Mouse (Mus musculus) limb, embryonic 13.5 days (tissue): ENCODE results near the gene Fam107b. TPM values are rescaled to one million over a fixed set of nuclear protein-coding genes. Genes with fewer than 3 reads are reported as not detected.
A peak's percentile ranks its signal among the peaks of the same experiment; 100 is the strongest.

ENCODE experiments used
- ATAC-seq: fragments of 200-750 bp; cut with Nextera tagmentation; 2 replicates; pipeline ENCODE4 v1.8.0; 2017; ENCODE audit warnings: low read depth, moderate number of reproducible peaks, moderate TSS enrichment; ENCODE audit not compliant: low FRiP score
- H3K27ac ChIP-seq: fragments of 300-500 bp; sonication (generic); 2 replicates; pipeline ENCODE4 v1.5.1; 2015; ENCODE audit warnings: inconsistent platforms, mild to moderate bottlenecking, moderate library complexity
- H3K27me3 ChIP-seq: fragments of 300-500 bp; sonication (generic); 2 replicates; pipeline ENCODE4 v1.6.1; 2015; ENCODE audit warnings: mild to moderate bottlenecking, inconsistent platforms
- H3K36me3 ChIP-seq: fragments of 300-500 bp; sonication (generic); 2 replicates; pipeline ENCODE4 v1.6.1; 2015; ENCODE audit warnings: inconsistent platforms, mild to moderate bottlenecking, moderate library complexity
- H3K4me1 ChIP-seq: fragments of 300-500 bp; sonication (generic); 2 replicates; pipeline ENCODE4 v1.6.1; 2015; ENCODE audit warnings: inconsistent platforms
- H3K4me2 ChIP-seq: fragments of 300-500 bp; sonication (generic); replicated peaks from 2 replicates; pipeline ENCODE4 v1.6.1; 2015; ENCODE audit warnings: inconsistent platforms, mild to moderate bottlenecking, moderate library complexity
- H3K4me3 ChIP-seq: fragments of 300-500 bp; sonication (generic); 2 replicates; pipeline ENCODE4 v1.5.1; 2015; ENCODE audit warnings: moderate library complexity, mild to moderate bottlenecking, inconsistent platforms
- H3K9ac ChIP-seq: fragments of 300-500 bp; sonication (generic); 2 replicates; pipeline ENCODE4 v1.6.1; 2015; ENCODE audit warnings: mild to moderate bottlenecking, inconsistent platforms
- H3K9me3 ChIP-seq: fragments of 300-500 bp; sonication (generic); 2 replicates; pipeline ENCODE4 v1.6.1; 2016; ENCODE audit warnings: inconsistent platforms
- WGBS: fragments of 180-500 bp; shearing (Covaris S2); methylation state at CpG from one replicate; pipeline ENCODE4 v1.1.7; 2015; 5-methylcytosine and 5-hydroxymethylcytosine counted together
- polyA plus RNA-seq: library from polyadenylated mRNA; unstranded; fragments of >200 nt; fragmentation: Nextera tagmentation; extraction: Ambion mirVana; gene quantifications from 2 replicates; pipeline ENCODE4 v1.2.1, GENCODE M21; 2015

Gene Fam107b
- polyA plus RNA-seq, 1 experiment from 2014 or later = 34.9 TPM

- Histone ChIP-seq H3K4me2 (no peak overlapping the region), H3K36me3 (no peaks in the 10 kb centered on the region), H3K9ac (no peak overlapping the region), H3K27ac (no peak overlapping the region), H3K4me3 (no peak overlapping the region), H3K9me3 (no peaks in the 10 kb centered on the region), H3K27me3 (no peaks in the 10 kb centered on the region), H3K4me1 (peaks cover 29% of the 10 kb centered on the region)
- WGBS = 89% methylated on average over 5 of the region's 5 CpGs
- no peak for ATAC-seq
Measured at GRCm38 (mm10) chr2:3755936-3756335, 185.6 kb downstream of the Fam107b start.

- peaks cover 24% of the 10 kb centered on the region for H3K4me1 ChIP-seq
- WGBS = 94% methylated on average over 6 of the region's 6 CpGs
- no peak for ATAC-seq
- no peak overlapping the region for H3K27ac ChIP-seq
- H3K9ac ChIP-seq = no peak overlapping the region
- no peaks in the 10 kb centered on the region for H3K9me3 ChIP-seq
- H3K36me3 ChIP-seq = no peaks in the 10 kb centered on the region
- no peak overlapping the region for H3K4me3 ChIP-seq
- no peaks in the 10 kb centered on the region for H3K27me3 ChIP-seq
- H3K4me2 ChIP-seq = no peak overlapping the region
Measured at GRCm38 (mm10) chr2:3758406-3758805, 188.1 kb downstream of the Fam107b start.

- Histone ChIP-seq H3K9me3 (no peaks in the 10 kb centered on the region), H3K4me2 (no peak overlapping the region), H3K9ac (no peak overlapping the region), H3K36me3 (no peaks in the 10 kb centered on the region), H3K4me1 (peaks cover 23% of the 10 kb centered on the region), H3K27ac (no peak overlapping the region), H3K27me3 (no peaks in the 10 kb centered on the region), H3K4me3 (no peak overlapping the region)
- no peak for ATAC-seq
- WGBS = 84% methylated on average over 6 of the region's 6 CpGs
Measured at GRCm38 (mm10) chr2:3760234-3760836, 190.0 kb downstream of the Fam107b start.

GRCm38 (mm10) chr2:3764136-3764535 lies 193.8 kb downstream of the Fam107b start:
- Histone ChIP-seq H3K4me2 (no peak overlapping the region), H3K4me1 (peaks cover 42% of the 10 kb centered on the region), H3K27ac (no peak overlapping the region), H3K9me3 (no peaks in the 10 kb centered on the region), H3K27me3 (no peaks in the 10 kb centered on the region), H3K36me3 (no peaks in the 10 kb centered on the region), H3K4me3 (no peak overlapping the region), H3K9ac (no peak overlapping the region)
- WGBS = 57% methylated on average over 6 of the region's 6 CpGs
- ATAC-seq = no peak

GRCm38 (mm10) chr2:3765957-3766783 lies 195.9 kb downstream of the Fam107b start:
- WGBS = 49% methylated on average over 11 of the region's 11 CpGs
- ATAC-seq = peak; percentile 58; the same call in 1 of the 2 replicates
- peak overlapping the region; percentile 52; the same call in 1 of the 2 replicates for H3K27ac ChIP-seq

GRCm38 (mm10) chr2:3769260-3769659 lies 199.0 kb downstream of the Fam107b start:
- ATAC-seq = peak; percentile 34; the same call in 1 of the 2 replicates
- H3K9ac ChIP-seq = no peak overlapping the region
- no peaks in the 10 kb centered on the region for H3K27me3 ChIP-seq
- no peak overlapping the region for H3K4me2 ChIP-seq
- no peaks in the 10 kb centered on the region for H3K9me3 ChIP-seq
- peaks cover 8% of the 10 kb centered on the region; the same call in 1 of the 2 replicates for H3K36me3 ChIP-seq
- WGBS = 36% methylated on average over 6 of the region's 6 CpGs
- H3K27ac ChIP-seq = no peak overlapping the region
- H3K4me3 ChIP-seq = no peak overlapping the region
- H3K4me1 ChIP-seq = peaks cover 30% of the 10 kb centered on the region

More at GRCm38 (mm10) chr2:3765957-3766783, 195.9 kb downstream of the Fam107b start:
- H3K36me3 ChIP-seq = no peaks in the 10 kb centered on the region
- no peaks in the 10 kb centered on the region for H3K27me3 ChIP-seq
- no peaks in the 10 kb centered on the region for H3K9me3 ChIP-seq
- no peak overlapping the region for H3K4me2 ChIP-seq
- no peak overlapping the region for H3K4me3 ChIP-seq
- peaks cover 45% of the 10 kb centered on the region for H3K4me1 ChIP-seq
- H3K9ac ChIP-seq = no peak overlapping the region

- no peak overlapping the region for H3K27ac ChIP-seq
- H3K36me3 ChIP-seq = peaks cover 9% of the 10 kb centered on the region; the same call in 1 of the 2 replicates
- ATAC-seq = no peak
- no peaks in the 10 kb centered on the region for H3K27me3 ChIP-seq
- H3K4me1 ChIP-seq = peaks cover 24% of the 10 kb centered on the region
- no peak overlapping the region for H3K9ac ChIP-seq
- 85% methylated on average over 9 of the region's 9 CpGs for WGBS
- no peaks in the 10 kb centered on the region for H3K9me3 ChIP-seq
- no peak overlapping the region for H3K4me2 ChIP-seq
- H3K4me3 ChIP-seq = no peak overlapping the region
Measured at GRCm38 (mm10) chr2:3769786-3770318, 199.6 kb downstream of the Fam107b start.

- no peak for ATAC-seq
- WGBS = 86% methylated on average over 2 of the region's 2 CpGs
- H3K4me3 ChIP-seq = no peak overlapping the region
- H3K27ac ChIP-seq = no peak overlapping the region
- no peaks in the 10 kb centered on the region for H3K27me3 ChIP-seq
- H3K4me2 ChIP-seq = no peak overlapping the region
- H3K36me3 ChIP-seq = peaks cover 12% of the 10 kb centered on the region; the same call in 1 of the 2 replicates
- H3K4me1 ChIP-seq = peaks cover 21% of the 10 kb centered on the region
- H3K9me3 ChIP-seq = no peaks in the 10 kb centered on the region
- no peak overlapping the region for H3K9ac ChIP-seq
Measured at GRCm38 (mm10) chr2:3770383-3770782, 200.1 kb downstream of the Fam107b start.

GRCm38 (mm10) chr2:3771483-3771882 lies 201.2 kb downstream of the Fam107b start:
- Histone ChIP-seq H3K4me2 (no peak overlapping the region), H3K27ac (no peak overlapping the region), H3K9me3 (no peaks in the 10 kb centered on the region), H3K4me3 (no peak overlapping the region), H3K4me1 (peaks cover 10% of the 10 kb centered on the region), H3K36me3 (peaks cover 12% of the 10 kb centered on the region; the same call in 1 of the 2 replicates), H3K9ac (no peak overlapping the region), H3K27me3 (no peaks in the 10 kb centered on the region)
- WGBS = 93% methylated on average over 6 of the region's 6 CpGs
- ATAC-seq = no peak

GRCm38 (mm10) chr2:3773089-3773488 lies 202.8 kb downstream of the Fam107b start:
- no peaks in the 10 kb centered on the region for H3K27me3 ChIP-seq
- H3K36me3 ChIP-seq = peaks cover 17% of the 10 kb centered on the region
- no peak overlapping the region for H3K4me3 ChIP-seq
- H3K4me1 ChIP-seq = 0 out of 2 replicates have a peak, but pooled peaks cover 3% of the 10 kb centered on the region
- ATAC-seq = no peak
- no peak overlapping the region for H3K27ac ChIP-seq
- no peaks in the 10 kb centered on the region for H3K9me3 ChIP-seq
- H3K4me2 ChIP-seq = no peak overlapping the region
- H3K9ac ChIP-seq = no peak overlapping the region
- 68% methylated on average over 4 of the region's 4 CpGs for WGBS

GRCm38 (mm10) chr2:3775569-3775968 lies 205.3 kb downstream of the Fam107b start:
- WGBS = 87% methylated on average over 3 of the region's 3 CpGs
- Histone ChIP-seq H3K36me3 (peaks cover 38% of the 10 kb centered on the region), H3K9me3 (no peaks in the 10 kb centered on the region), H3K27ac (no peak overlapping the region), H3K9ac (no peak overlapping the region), H3K4me1 (no peaks in the 10 kb centered on the region), H3K4me2 (no peak overlapping the region), H3K27me3 (no peaks in the 10 kb centered on the region), H3K4me3 (no peak overlapping the region)
- ATAC-seq = no peak

- no peak overlapping the region for H3K27ac ChIP-seq
- H3K4me3 ChIP-seq = no peak overlapping the region
- H3K4me2 ChIP-seq = no peak overlapping the region
- ATAC-seq = no peak
- H3K9me3 ChIP-seq = no peaks in the 10 kb centered on the region
- no peaks in the 10 kb centered on the region for H3K4me1 ChIP-seq
- no peak overlapping the region for H3K9ac ChIP-seq
- peaks cover 42% of the 10 kb centered on the region for H3K36me3 ChIP-seq
- H3K27me3 ChIP-seq = no peaks in the 10 kb centered on the region
Measured at GRCm38 (mm10) chr2:3776045-3776444, 205.8 kb downstream of the Fam107b start.
